Mouse (Mus musculus) limb, embryonic 14.5 days (tissue): ENCODE data around the gene Rad21l. TPM values are rescaled to one million over a fixed set of nuclear protein-coding genes. Genes with fewer than 3 reads are reported as not detected.
"Not testable (repeated sequence)": the region's sequence is repeated elsewhere in the genome, so short reads cannot be mapped to it uniquely, and the experiment has no call there.

ENCODE experiments used
- ATAC-seq: fragments of 200-750 bp; cut with Nextera tagmentation; 2 replicates; pipeline ENCODE4 v1.8.0; 2017; ENCODE audit warnings: low read depth, moderate number of reproducible peaks, moderate TSS enrichment; ENCODE audit not compliant: low FRiP score
- DNase-seq: peaks from one replicate; pipeline ENCODE4 v3.0.0-alpha.2; 2015; ENCODE audit warnings: low spot score
- H3K27ac ChIP-seq: fragments of 300-500 bp; sonication (generic); replicated peaks from 2 replicates; pipeline ENCODE4 v1.5.1; 2014; ENCODE audit warnings: low read depth, mild to moderate bottlenecking, low read length, moderate library complexity, mixed read lengths
- H3K27me3 ChIP-seq: fragments of 300-500 bp; sonication (generic); 2 replicates; pipeline ENCODE4 v1.6.1; 2014; ENCODE audit warnings: low read length, mixed read lengths; ENCODE audit not compliant: control insufficient read depth, insufficient read depth
- H3K36me3 ChIP-seq: fragments of 300-500 bp; sonication (generic); 2 replicates; pipeline ENCODE4 v1.6.1; 2014; ENCODE audit warnings: mild to moderate bottlenecking, low read length, moderate library complexity, mixed read lengths; ENCODE audit not compliant: control insufficient read depth, insufficient read depth
- H3K4me1 ChIP-seq: fragments of 300-500 bp; sonication (generic); 2 replicates; pipeline ENCODE4 v1.6.1; 2014; ENCODE audit warnings: antibody characterized with exemption, low read length, mixed read lengths; ENCODE audit not compliant: control insufficient read depth, insufficient read depth
- H3K4me2 ChIP-seq: fragments of 300-500 bp; sonication (generic); replicated peaks from 2 replicates; pipeline ENCODE4 v1.6.1; 2014; ENCODE audit warnings: low read depth, mild to moderate bottlenecking, low read length, moderate library complexity; ENCODE audit not compliant: severe bottlenecking
- H3K4me3 ChIP-seq: fragments of 300-500 bp; sonication (generic); replicated peaks from 2 replicates; pipeline ENCODE4 v1.5.1; 2014; ENCODE audit warnings: low read length
- H3K9ac ChIP-seq: fragments of 300-500 bp; sonication (generic); 2 replicates; pipeline ENCODE4 v1.6.1; 2014; ENCODE audit warnings: mild to moderate bottlenecking, low read depth, low read length, moderate library complexity; ENCODE audit not compliant: severe bottlenecking
- H3K9me3 ChIP-seq: fragments of 300-500 bp; sonication (generic); 2 replicates; pipeline ENCODE4 v1.6.1; 2016; ENCODE audit warnings: low read length; ENCODE audit not compliant: control insufficient read depth
- POLR2A ChIP-seq: fragments of 200-500 bp; IDR thresholded peaks from 2 replicates; pipeline ENCODE4 v1.8.0; 2012; ENCODE audit warnings: inconsistent platforms, mild to moderate bottlenecking, moderate library complexity, borderline replicate concordance; ENCODE audit not compliant: insufficient read depth, insufficient read length; ENCODE audit errors: extremely low read depth
- WGBS: fragments of 180-500 bp; shearing (Covaris S2); extraction: QIAGEN DNeasy Blood & Tissue Kit; methylation state at CpG from one replicate; pipeline ENCODE4 v1.1.7; 2014; 5-methylcytosine and 5-hydroxymethylcytosine counted together
- polyA plus RNA-seq, 2 experiments: library from polyadenylated mRNA; depleted of rRNA in 1 of 2; stranded (reverse) in 1 of 2; unstranded in 1 of 2; fragments of >200 nt; fragmentation: Nextera tagmentation in 1 of 2; extraction: Ambion mirVana in 1 of 2; gene quantifications; 2 replicates each; pipeline versions ENCODE4 v1.2.1 to v1.2.3; 2012 to 2014

Rad21l gene
- polyA plus RNA-seq, 2 experiments: not detected

- Histone ChIP-seq H3K9me3 (no peaks in the 10 kb centered on the region), H3K4me1 (peaks cover 3% of the 10 kb centered on the region; the same call in 1 of the 2 replicates), H3K4me3 (no peak overlapping the region), H3K27ac (no peak overlapping the region), H3K27me3 (peaks cover 17% of the 10 kb centered on the region; the same call in 1 of the 2 replicates), H3K9ac (no peak overlapping the region), H3K4me2 (no peak overlapping the region), H3K36me3 (no peaks in the 10 kb centered on the region)
- no peak for TF ChIP-seq POLR2A
- ATAC-seq (no peak), DNase-seq (no peak)
- WGBS: 83% methylated on average over 3 of the region's 3 CpGs
Measured at GRCm38 (mm10) chr2:151628011-151628410, 40.3 kb downstream of the Rad21l start.

GRCm38 (mm10) chr2:151626296-151626695 lies 42.0 kb downstream of the Rad21l start:
- Histone ChIP-seq H3K27me3 (peaks cover 3% of the 10 kb centered on the region; the same call in 1 of the 2 replicates), H3K9ac (no peak overlapping the region), H3K9me3 (no peaks in the 10 kb centered on the region), H3K36me3 (no peaks in the 10 kb centered on the region), H3K4me3 (no peak overlapping the region), H3K27ac (no peak overlapping the region), H3K4me2 (no peak overlapping the region), H3K4me1 (no peaks in the 10 kb centered on the region; the same call in 1 of the 2 replicates)
- no peak for ATAC-seq
- WGBS: 85% methylated on average over 7 of the region's 7 CpGs
- TF ChIP-seq POLR2A: no peak
- DNase-seq: no peak

- no peaks in the 10 kb centered on the region for H3K27me3 ChIP-seq
- no peaks in the 10 kb centered on the region for H3K36me3 ChIP-seq
- no peak overlapping the region for H3K9ac ChIP-seq
- no peak overlapping the region for H3K4me3 ChIP-seq
- no peak overlapping the region for H3K4me2 ChIP-seq
- WGBS: 33% methylated on average over 3 of the region's 3 CpGs
- no peak for TF ChIP-seq POLR2A
- H3K27ac ChIP-seq: no peak overlapping the region
- DNase-seq (no peak), ATAC-seq (no peak)
- no peaks in the 10 kb centered on the region for H3K9me3 ChIP-seq
- H3K4me1 ChIP-seq: no peaks in the 10 kb centered on the region
Measured at GRCm38 (mm10) chr2:151623776-151624175, 44.6 kb downstream of the Rad21l start.

- H3K9me3 ChIP-seq: no peaks in the 10 kb centered on the region
- no peak overlapping the region for H3K9ac ChIP-seq
- no peaks in the 10 kb centered on the region for H3K4me1 ChIP-seq
- no peak for ATAC-seq
- no peak overlapping the region for H3K4me3 ChIP-seq
- no peak for TF ChIP-seq POLR2A
- no peak for DNase-seq
- no peak overlapping the region for H3K27ac ChIP-seq
- no peak overlapping the region for H3K4me2 ChIP-seq
- 75% methylated on average over 6 of the region's 6 CpGs for WGBS
- no peaks in the 10 kb centered on the region for H3K36me3 ChIP-seq
- no peaks in the 10 kb centered on the region for H3K27me3 ChIP-seq
Measured at GRCm38 (mm10) chr2:151616551-151617329, 51.6 kb downstream of the Rad21l start.

- not testable (repeated sequence) for H3K9me3 ChIP-seq, H3K4me3 ChIP-seq, H3K27me3 ChIP-seq, H3K9ac ChIP-seq, ATAC-seq, DNase-seq, H3K27ac ChIP-seq, H3K4me1 ChIP-seq, H3K36me3 ChIP-seq, H3K4me2 ChIP-seq
- 83% methylated on average over 6 of the region's 8 CpGs for WGBS
Measured at GRCm38 (mm10) chr2:151615779-151616178, 52.6 kb downstream of the Rad21l start.
